Mouse (Mus musculus) midbrain, embryonic 13.5 days (tissue): ENCODE results near the gene Wdr24. TPM values are rescaled to one million over a fixed set of nuclear protein-coding genes. Genes with fewer than 3 reads are reported as not detected.

Source experiments
- ATAC-seq: fragments of 200-750 bp; cut with Nextera tagmentation; 2 replicates; pipeline ENCODE4 v1.8.0; 2017; ENCODE audit warnings: mild to moderate bottlenecking, moderate TSS enrichment, moderate library complexity
- H3K27ac ChIP-seq: fragments of 300-500 bp; sonication (generic); 2 replicates; pipeline ENCODE4 v1.5.1; 2015; ENCODE audit warnings: inconsistent platforms, mild to moderate bottlenecking, moderate library complexity
- H3K27me3 ChIP-seq: fragments of 300-500 bp; sonication (generic); 2 replicates; pipeline ENCODE4 v1.6.1; 2015; ENCODE audit warnings: mild to moderate bottlenecking, inconsistent platforms
- H3K36me3 ChIP-seq: fragments of 300-500 bp; sonication (generic); 2 replicates; pipeline ENCODE4 v1.6.1; 2015; ENCODE audit warnings: mild to moderate bottlenecking, inconsistent platforms
- H3K4me1 ChIP-seq: fragments of 300-500 bp; sonication (generic); replicated peaks from 2 replicates; pipeline ENCODE4 v1.6.1; 2015; ENCODE audit warnings: inconsistent platforms
- H3K4me2 ChIP-seq: fragments of 300-500 bp; sonication (generic); replicated peaks from 2 replicates; pipeline ENCODE4 v1.6.1; 2015; ENCODE audit warnings: moderate library complexity, mild to moderate bottlenecking, inconsistent platforms
- H3K4me3 ChIP-seq: fragments of 300-500 bp; sonication (generic); replicated peaks from 2 replicates; pipeline ENCODE4 v1.5.1; 2015; ENCODE audit warnings: mild to moderate bottlenecking, inconsistent platforms
- H3K9ac ChIP-seq: fragments of 300-500 bp; sonication (generic); replicated peaks from 2 replicates; pipeline ENCODE4 v1.6.1; 2015; ENCODE audit warnings: mild to moderate bottlenecking, inconsistent platforms
- H3K9me3 ChIP-seq: fragments of 300-500 bp; sonication (generic); 2 replicates; pipeline ENCODE4 v1.6.1; 2016; ENCODE audit warnings: mild to moderate bottlenecking, inconsistent platforms
- WGBS: fragments of 180-500 bp; shearing (Covaris S2); methylation state at CpG from one replicate; pipeline ENCODE4 v1.1.7; 2015; 5-methylcytosine and 5-hydroxymethylcytosine counted together
- polyA plus RNA-seq: library from polyadenylated mRNA; unstranded; fragments of >200 nt; fragmentation: Nextera tagmentation; extraction: Ambion mirVana; gene quantifications from 2 replicates; pipeline ENCODE4 v1.2.1, GENCODE M21; 2015

The Wdr24 gene
- 31.1 and 31.2 TPM in 2 replicates for polyA plus RNA-seq

- peak; percentile 68 for ATAC-seq
- Histone ChIP-seq H3K4me2 (peak within 1 kb of the TSS; percentile 99), H3K4me3 (peak within 1 kb of the TSS; percentile 66), H3K27me3 (peaks cover 23% of the 10 kb centered on the region), H3K27ac (peak within 1 kb of the TSS; percentile 72), H3K9ac (peak within 1 kb of the TSS; percentile 83), H3K4me1 (peaks cover 52% of the 10 kb centered on the region), H3K9me3 (no peaks in the 10 kb centered on the region), H3K36me3 (peaks cover 48% of the 10 kb centered on the region)
- under 1% methylated on average over 18 of the region's 18 CpGs for WGBS
Observed at GRCm38 (mm10) chr17:25823452-25823851, at the start of gene Wdr24. TSS of gene Wdr24 (plus strand) at chr17:25823627.

DNA sequence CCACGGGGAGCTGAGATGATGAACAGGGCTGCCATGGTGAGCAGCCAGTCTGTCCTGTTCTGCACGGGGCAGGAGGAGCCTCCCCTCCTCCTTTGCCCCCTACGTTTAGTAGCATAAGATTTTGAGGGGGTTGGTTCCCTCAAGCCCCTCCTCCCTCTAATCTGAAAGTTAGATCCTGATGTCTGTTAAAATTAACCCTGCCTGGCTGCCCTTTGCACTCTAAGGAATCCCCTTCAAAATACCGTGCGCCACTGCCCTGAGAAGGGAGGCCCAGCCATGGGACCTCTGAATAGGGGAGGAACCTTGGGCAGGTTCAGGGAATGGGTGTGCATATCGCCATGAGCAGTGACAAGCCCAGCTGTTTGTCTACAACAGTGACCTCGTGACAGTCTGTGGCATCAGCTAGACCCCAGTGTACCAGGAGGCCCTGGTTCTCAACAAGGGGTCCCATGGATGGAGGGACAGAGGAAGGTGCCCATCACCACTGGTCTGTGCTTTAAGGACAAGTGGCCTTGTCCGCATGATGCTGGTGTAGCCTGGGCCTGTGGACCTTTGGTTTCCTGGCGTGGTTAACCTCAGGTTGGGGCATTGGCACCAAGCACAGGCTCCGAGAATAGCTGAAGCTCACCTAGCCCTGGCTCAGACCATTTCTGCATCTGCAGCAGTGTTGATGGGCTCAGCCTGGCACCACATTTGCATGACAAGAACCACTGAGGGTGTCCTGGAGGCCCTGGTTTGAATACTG, 47.9 kb upstream of the Wdr24 start:
- H3K9me3 ChIP-seq = no peaks in the 10 kb centered on the region
- WGBS = 83% methylated on average over 10 of the region's 10 CpGs
- H3K4me3 ChIP-seq = no peak overlapping the region
- H3K4me2 ChIP-seq = peak overlapping the region; percentile 79; the same call in 1 of the 2 replicates
- H3K27me3 ChIP-seq = no peaks in the 10 kb centered on the region
- H3K36me3 ChIP-seq = peaks cover 28% of the 10 kb centered on the region
- no peak overlapping the region for H3K9ac ChIP-seq
- ATAC-seq = no peak
- peaks cover 9% of the 10 kb centered on the region for H3K4me1 ChIP-seq
- H3K27ac ChIP-seq = no peak overlapping the region

GRCm38 (mm10) chr17:25777948-25778347, 45.5 kb upstream of the Wdr24 start:
- H3K27ac ChIP-seq = no peak overlapping the region
- WGBS = 92% methylated on average over 5 of the region's 5 CpGs
- no peaks in the 10 kb centered on the region for H3K27me3 ChIP-seq
- peaks cover 12% of the 10 kb centered on the region for H3K4me1 ChIP-seq
- H3K4me2 ChIP-seq = no peak overlapping the region
- H3K4me3 ChIP-seq = no peak overlapping the region
- H3K9me3 ChIP-seq = no peaks in the 10 kb centered on the region
- no peak for ATAC-seq
- no peak overlapping the region for H3K9ac ChIP-seq
- peaks cover 52% of the 10 kb centered on the region for H3K36me3 ChIP-seq

- ATAC-seq = no peak
- Histone ChIP-seq H3K36me3 (peaks cover 66% of the 10 kb centered on the region), H3K9ac (no peak overlapping the region)
Observed at GRCm38 (mm10) chr17:25781339-25781738, 42.1 kb upstream of the Wdr24 start.

GRCm38 (mm10) chr17:25783086-25783485, 40.3 kb upstream of the Wdr24 start:
- peaks cover 64% of the 10 kb centered on the region for H3K36me3 ChIP-seq
- H3K27ac ChIP-seq = no peak overlapping the region
- no peaks in the 10 kb centered on the region for H3K27me3 ChIP-seq
- no peak overlapping the region for H3K4me3 ChIP-seq
- H3K4me1 ChIP-seq = peaks cover 26% of the 10 kb centered on the region
- no peak overlapping the region for H3K4me2 ChIP-seq
- ATAC-seq = no peak
- H3K9ac ChIP-seq = no peak overlapping the region; the same call in 1 of the 2 replicates
- 83% methylated on average over 7 of the region's 7 CpGs for WGBS
- no peaks in the 10 kb centered on the region for H3K9me3 ChIP-seq

More at GRCm38 (mm10) chr17:25781339-25781738, 42.1 kb upstream of the Wdr24 start:
- Histone ChIP-seq H3K9me3 (no peaks in the 10 kb centered on the region), H3K4me1 (peaks cover 26% of the 10 kb centered on the region), H3K27ac (0 out of 2 replicates have a peak overlapping the region, but pooled peaks have one; percentile 30), H3K4me3 (no peak overlapping the region), H3K27me3 (no peaks in the 10 kb centered on the region), H3K4me2 (no peak overlapping the region)
- WGBS = 84% methylated on average over 6 of the region's 6 CpGs

GRCm38 (mm10) chr17:25783861-25784574, 39.4 kb upstream of the Wdr24 start:
- H3K4me1 ChIP-seq = peaks cover 26% of the 10 kb centered on the region
- H3K4me2 ChIP-seq = peak overlapping the region; percentile 82
- H3K9ac ChIP-seq = peak overlapping the region; percentile 84
- WGBS = 84% methylated on average over 15 of the region's 15 CpGs
- H3K27me3 ChIP-seq = no peaks in the 10 kb centered on the region
- peak overlapping the region; percentile 69 for H3K4me3 ChIP-seq
- ATAC-seq = no peak
- H3K27ac ChIP-seq = no peak overlapping the region
- H3K36me3 ChIP-seq = peaks cover 63% of the 10 kb centered on the region
- H3K9me3 ChIP-seq = no peaks in the 10 kb centered on the region

DNA sequence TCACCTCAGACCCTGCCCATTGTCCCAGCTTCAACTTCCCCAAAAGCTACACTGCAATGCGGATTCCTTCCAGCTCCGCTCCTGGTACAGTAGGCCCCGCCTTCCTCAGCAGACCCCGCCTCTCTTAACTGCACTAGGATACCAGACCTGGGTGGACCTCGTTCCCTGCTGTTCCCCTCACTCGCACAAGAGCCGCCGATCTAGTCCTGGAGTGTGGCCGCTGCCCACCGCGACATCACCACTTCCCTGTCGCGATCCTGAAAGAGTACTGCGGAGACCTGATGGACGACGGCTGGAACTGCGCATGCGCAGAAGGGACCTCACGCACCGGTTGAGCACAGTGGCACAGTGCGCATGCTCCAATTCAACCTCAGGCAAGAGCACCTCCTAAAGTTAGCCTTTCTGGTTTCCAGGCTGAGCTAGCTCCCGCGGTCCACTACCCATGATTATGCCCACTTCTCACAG, 38.1 kb upstream of the Wdr24 start, which contains the start of gene Haghl:
Gene Haghl, minus strand, starts transcription at position 393 of the 465 bp plus-strand sequence.
- H3K4me2 ChIP-seq = peak within 1 kb of the TSS; percentile 82
- H3K36me3 ChIP-seq = peaks cover 64% of the 10 kb centered on the region
- peaks cover 26% of the 10 kb centered on the region for H3K4me1 ChIP-seq
- peak within 1 kb of the TSS; percentile 84 for H3K9ac ChIP-seq
- H3K9me3 ChIP-seq = no peaks in the 10 kb centered on the region
- no peaks in the 10 kb centered on the region for H3K27me3 ChIP-seq
- under 1% methylated on average over 23 of the region's 23 CpGs for WGBS
- peak within 1 kb of the TSS; percentile 69 for H3K4me3 ChIP-seq
- H3K27ac ChIP-seq = peak within 1 kb of the TSS; percentile 77
- ATAC-seq = peak; percentile 87

DNA sequence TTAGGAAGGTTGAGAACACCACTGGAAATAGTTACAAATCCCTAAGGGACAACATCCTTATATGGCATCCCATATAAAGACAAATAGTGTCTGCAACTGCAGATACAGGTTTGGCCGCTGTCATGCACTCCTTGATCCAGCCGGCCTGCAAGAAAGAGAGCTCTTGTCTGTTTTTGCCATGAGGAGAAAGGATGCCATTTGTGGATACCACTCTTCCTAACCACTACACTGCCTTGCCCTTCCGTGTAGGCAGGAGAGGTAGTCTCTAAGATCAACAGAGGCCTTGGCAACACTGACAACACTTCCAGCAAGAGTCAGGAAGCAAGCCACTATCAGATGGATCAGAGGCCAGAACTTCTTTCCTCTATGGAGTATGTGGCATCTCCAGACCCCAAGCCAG, 37.1 kb upstream of the Wdr24 start, which contains the start of gene Ccdc78:
Gene Ccdc78, plus strand, starts transcription at position 301 of the 400 bp plus-strand sequence.
- peak within 1 kb of the TSS; percentile 82 for H3K4me2 ChIP-seq
- no peak for ATAC-seq
- no peaks in the 10 kb centered on the region for H3K27me3 ChIP-seq
- peak within 1 kb of the TSS; percentile 77 for H3K27ac ChIP-seq
- H3K36me3 ChIP-seq = peaks cover 54% of the 10 kb centered on the region
- peak within 1 kb of the TSS; percentile 84 for H3K9ac ChIP-seq
- peak within 1 kb of the TSS; percentile 69 for H3K4me3 ChIP-seq
- no peaks in the 10 kb centered on the region for H3K9me3 ChIP-seq
- peaks cover 36% of the 10 kb centered on the region for H3K4me1 ChIP-seq
- 88% methylated on average over 3 of the region's 3 CpGs for WGBS

DNA sequence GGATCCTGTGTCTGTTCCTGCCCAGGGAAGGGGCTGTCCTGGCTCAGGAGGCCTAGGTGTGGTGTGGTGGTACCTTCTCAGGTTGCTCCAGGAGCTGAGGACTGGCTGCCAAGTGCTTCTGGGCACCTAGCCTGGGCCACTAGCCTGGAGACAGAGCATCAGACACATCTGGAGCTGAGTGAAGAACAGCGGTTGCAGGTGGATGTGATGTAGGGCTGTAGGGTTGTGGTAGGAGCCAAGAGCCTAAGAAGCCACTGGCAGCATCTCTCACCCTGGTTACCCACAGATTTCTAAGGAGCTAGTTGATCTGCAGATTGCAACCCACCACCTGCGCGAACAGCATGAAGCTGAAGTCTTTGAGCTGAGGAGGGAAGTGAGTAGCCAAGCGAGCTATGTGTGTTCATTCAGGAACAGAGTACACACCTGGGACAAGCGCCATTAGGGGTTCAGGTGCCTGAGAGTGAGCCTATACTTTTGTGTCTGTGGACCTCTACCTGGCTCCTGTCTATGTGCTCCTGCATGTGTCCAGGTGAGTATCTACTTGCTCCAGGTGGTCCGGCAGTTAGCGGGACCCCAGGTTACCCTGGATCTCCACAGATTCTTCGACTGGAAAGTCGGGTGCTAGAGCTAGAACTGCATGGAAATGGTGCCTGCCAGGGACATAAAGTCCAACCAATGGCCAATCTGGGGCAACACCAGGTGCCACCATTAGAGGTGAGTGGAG, 36.5 kb upstream of the Wdr24 start:
- H3K4me2 ChIP-seq = no peak overlapping the region
- H3K27ac ChIP-seq = no peak overlapping the region
- peaks cover 40% of the 10 kb centered on the region for H3K4me1 ChIP-seq
- WGBS = 89% methylated on average over 9 of the region's 9 CpGs
- no peak overlapping the region for H3K9ac ChIP-seq
- no peaks in the 10 kb centered on the region for H3K9me3 ChIP-seq
- H3K36me3 ChIP-seq = peaks cover 48% of the 10 kb centered on the region
- H3K4me3 ChIP-seq = no peak overlapping the region
- no peak for ATAC-seq
- H3K27me3 ChIP-seq = no peaks in the 10 kb centered on the region

GRCm38 (mm10) chr17:25791320-25791842, 32.0 kb upstream of the Wdr24 start:
- peak overlapping the region; percentile 72 for H3K4me2 ChIP-seq
- no peak for ATAC-seq
- peaks cover 25% of the 10 kb centered on the region for H3K36me3 ChIP-seq
- H3K4me3 ChIP-seq = peak overlapping the region; percentile 79
- H3K27me3 ChIP-seq = no peaks in the 10 kb centered on the region
- peak overlapping the region; percentile 81 for H3K9ac ChIP-seq
- 30% methylated on average over 19 of the region's 19 CpGs for WGBS
- peaks cover 53% of the 10 kb centered on the region for H3K4me1 ChIP-seq
- H3K27ac ChIP-seq = peak overlapping the region; percentile 91
- H3K9me3 ChIP-seq = no peaks in the 10 kb centered on the region

DNA sequence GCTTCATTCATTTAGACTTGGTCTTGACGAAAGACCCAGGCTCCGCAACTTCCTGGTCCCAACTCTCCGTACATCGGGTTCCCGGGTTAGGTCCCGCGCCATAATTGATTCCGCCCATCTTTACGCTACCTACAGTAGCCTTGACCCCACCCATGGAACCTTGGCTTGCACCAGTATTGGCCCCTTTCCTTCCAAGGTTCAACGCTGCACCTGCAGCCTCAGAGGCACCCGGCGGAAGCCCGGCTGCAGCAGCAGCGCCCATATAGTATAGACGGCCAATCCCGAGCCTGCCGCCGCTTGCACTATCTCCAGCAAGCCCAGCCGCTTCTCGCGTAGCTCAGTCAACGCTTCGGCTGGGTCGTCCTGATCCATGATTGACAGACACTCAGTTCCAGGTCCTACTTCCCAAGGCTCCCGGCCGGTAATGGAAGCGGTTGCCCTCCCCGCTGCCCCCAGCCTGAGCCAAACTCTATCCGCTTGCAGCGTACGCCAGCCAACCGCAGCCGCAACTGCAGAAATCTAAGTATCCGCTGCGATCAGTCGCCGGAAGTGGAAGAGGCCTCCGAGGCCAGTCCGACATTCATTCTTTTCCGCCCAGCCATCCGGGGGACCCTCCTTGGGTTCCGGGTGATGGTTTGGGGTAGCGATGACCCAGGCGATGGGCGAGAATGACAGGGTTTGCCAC, 31.4 kb upstream of the Wdr24 start:
- Histone ChIP-seq H3K9ac (peak overlapping the region; percentile 81), H3K9me3 (no peaks in the 10 kb centered on the region), H3K27ac (peak overlapping the region; percentile 91), H3K4me3 (peak overlapping the region; percentile 79), H3K36me3 (peaks cover 24% of the 10 kb centered on the region), H3K27me3 (no peaks in the 10 kb centered on the region), H3K4me1 (peaks cover 58% of the 10 kb centered on the region), H3K4me2 (peak overlapping the region; percentile 72)
- under 1% methylated on average over 45 of the region's 45 CpGs for WGBS
- peak; percentile 73 for ATAC-seq
